Mouse (Mus musculus) erythroid progenitor cell, adult 5-6 weeks (primary cell): ENCODE data around the gene Exoc3l4. TPM values are rescaled to one million over a fixed set of nuclear protein-coding genes. Genes with fewer than 3 reads are reported as not detected.

Experiments
- ATAC-seq: replicated peaks from 2 replicates; pipeline ENCODE4 v1.8.0; 2016; ENCODE audit warnings: moderate number of reproducible peaks, mild to moderate bottlenecking, moderate TSS enrichment, inconsistent platforms; ENCODE audit not compliant: poor library complexity, low FRiP score, severe bottlenecking
- total RNA-seq, 2 experiments: library from RNA; stranded (forward) in 1 of 2; stranded (reverse) in 1 of 2; fragments of 150-400 nt in 1 of 2; fragments of 186-747, 209-891 nt in 1 of 2; gene quantifications; 2 replicates each; pipeline versions ENCODE4 v1.2.3 to v1.2.4; 2015 to 2017; ENCODE audit warnings: low replicate concordance in 2 of 2

Gene Exoc3l4
- total RNA-seq, 2 experiments from 2014 or later, result not detected

GRCm38 (mm10) chr12:111445890-111446613 lies 29.2 kb downstream of the Exoc3l4 start:
- no peak for ATAC-seq

DNA sequence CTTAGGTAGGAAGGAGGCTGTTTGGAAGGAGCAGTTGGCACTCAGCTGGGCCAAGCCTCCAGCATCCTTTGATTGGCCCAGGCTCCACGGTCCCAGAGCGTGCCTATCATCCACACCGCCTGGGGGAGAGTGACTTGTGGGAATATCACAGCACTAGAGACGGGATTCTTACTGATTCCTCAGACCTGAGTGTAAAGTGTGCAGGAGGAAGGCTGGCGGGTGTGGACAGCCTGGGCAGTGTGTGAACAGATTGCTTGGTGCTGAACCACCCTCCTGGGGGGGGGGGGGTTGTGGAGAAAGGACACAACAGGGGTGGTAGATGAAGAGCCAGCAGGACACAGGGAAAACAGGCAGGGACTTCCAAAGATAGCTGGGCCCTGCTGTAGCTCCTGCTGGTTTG lies 29.9 kb downstream of the Exoc3l4 start:
- ATAC-seq, result no peak

GRCm38 (mm10) chr12:111447350-111447749 lies 30.5 kb downstream of the Exoc3l4 start:
- no peak for ATAC-seq

DNA sequence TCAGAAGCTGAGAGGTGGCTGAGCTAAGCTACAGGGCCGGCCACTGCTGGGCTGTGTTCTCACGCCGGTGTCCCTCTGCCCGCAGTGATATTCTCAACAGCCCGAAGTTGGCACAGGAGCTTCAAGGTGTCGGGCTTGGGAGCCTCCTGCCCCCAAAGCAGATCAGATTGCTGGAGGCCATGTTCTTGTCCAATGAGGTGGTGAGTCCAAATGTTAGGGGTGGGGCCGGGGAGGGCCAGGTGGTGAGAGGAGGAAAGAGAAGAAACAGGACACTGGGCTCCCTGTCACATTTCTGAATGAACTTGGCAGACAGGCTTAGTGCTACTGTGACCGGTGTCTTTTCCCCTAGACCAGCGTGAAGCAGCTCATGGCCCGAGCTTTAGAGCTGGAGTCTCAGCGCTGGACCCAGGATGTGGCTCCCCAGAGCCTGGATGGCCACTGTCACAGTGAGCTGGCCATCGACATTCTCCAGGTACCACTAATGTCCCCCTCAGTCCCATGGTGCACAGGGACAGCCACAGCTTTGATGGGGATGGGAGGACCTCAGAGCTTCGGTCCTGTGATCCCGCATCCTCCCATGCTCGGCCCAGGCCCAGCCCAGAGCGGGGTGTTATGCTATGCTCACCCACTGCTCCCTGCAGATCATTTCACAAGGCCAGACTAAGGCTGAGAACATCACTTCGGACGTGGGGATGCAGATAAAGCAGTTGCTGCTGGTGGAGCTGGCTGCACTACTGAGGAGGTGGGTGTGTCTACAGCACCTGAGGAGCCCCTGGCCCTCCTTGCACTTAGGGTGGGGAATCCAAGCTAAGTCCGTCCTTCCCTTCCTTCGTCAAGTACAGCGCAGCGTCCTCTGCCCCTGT lies 31.3 kb downstream of the Exoc3l4 start:
- no peak for ATAC-seq

GRCm38 (mm10) chr12:111448931-111449705 lies 32.3 kb downstream of the Exoc3l4 start:
- no peak for ATAC-seq

DNA sequence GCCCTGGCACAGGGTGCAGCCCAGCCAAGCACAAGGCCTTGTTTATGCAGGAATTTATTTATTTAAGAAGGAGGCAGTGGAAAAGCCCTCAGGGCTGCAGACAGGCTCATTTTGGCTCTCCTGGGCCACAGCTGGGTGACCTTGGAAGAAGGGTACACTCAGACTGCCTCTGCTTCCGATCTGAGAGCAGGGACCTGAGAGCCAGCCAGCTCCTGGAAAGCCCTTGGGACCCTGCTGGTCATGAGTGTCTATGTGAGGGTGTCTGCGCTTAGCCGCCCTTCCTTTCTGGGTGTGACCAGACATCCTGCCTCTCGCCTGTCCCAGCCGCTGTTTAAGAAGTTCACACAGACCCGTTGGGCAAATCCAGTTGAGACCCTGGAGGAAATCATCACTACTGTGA lies 33.5 kb downstream of the Exoc3l4 start:
- ATAC-seq, result no peak

GRCm38 (mm10) chr12:111451561-111451960 lies 34.7 kb downstream of the Exoc3l4 start:
- no peak for ATAC-seq

DNA sequence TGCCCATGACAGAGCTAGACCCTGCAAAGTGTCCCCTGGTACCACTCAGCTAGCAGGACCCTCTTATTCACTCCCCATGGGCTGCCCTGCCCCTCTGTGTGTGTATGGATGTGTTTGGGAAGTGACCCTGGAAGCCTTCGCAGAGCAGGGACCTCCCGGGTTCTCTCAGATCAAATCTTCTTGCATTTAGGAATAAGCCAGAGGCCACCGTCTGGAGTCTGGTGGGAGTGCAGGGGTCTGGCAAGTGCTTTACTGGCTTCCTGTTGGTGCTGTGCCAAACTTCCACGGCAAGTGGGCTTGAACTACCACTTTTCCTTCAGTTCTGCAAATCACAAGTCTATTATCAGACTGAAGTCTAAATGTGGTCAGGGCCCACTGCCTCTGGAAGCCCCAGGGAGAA lies 37.2 kb downstream of the Exoc3l4 start:
- ATAC-seq, result no peak

GRCm38 (mm10) chr12:111454543-111455280 lies 37.9 kb downstream of the Exoc3l4 start:
- no peak for ATAC-seq

DNA sequence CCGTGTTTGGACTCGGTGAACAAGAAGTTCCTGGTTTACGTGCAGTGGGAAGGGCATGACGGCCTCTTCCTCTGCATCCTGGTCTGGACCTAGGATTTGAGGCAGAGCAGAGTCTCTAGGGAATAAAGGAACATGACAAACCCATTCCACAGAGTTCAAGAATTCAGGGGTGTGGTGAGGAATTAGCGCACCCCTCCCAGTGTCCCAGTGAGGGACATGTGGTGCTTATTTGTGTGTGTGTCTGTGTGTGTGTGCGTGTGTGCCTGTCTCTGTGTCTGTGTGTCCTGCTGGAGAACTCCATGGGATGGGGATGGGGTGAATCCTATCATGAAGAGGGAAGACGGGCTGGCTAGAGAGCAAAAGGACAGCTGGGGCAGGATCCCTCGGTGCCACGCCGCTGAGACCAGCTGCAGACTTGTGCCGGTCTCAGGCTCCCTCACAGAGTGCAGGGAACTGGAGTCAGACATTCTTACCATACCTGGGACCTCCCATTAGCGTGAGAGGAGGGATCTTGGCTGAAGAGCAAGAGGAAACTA lies 38.6 kb downstream of the Exoc3l4 start:
- no peak for ATAC-seq

- ATAC-seq, result no peak
Measured at GRCm38 (mm10) chr12:111455860-111456259, 39.0 kb downstream of the Exoc3l4 start.

GRCm38 (mm10) chr12:111457742-111458141 lies 40.9 kb downstream of the Exoc3l4 start:
- no peak for ATAC-seq

DNA sequence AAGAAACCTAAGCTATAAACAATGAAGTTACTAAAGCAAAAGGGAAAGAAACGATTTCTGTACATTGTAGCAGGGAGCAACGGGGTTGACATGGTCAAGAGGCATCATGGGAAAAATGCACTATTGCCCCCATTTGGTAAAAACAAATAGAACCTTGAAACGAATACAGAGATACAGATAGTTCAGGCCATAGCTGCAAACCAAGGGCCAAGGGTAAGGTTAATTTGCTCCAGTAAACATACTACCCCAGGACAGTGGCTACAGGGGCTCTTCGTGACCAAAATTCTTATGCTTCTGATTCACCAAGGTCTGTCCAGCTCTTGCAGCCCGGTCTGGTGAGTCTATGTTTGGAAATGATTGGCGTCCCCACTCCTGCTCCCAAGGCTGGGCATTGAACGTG lies 46.8 kb downstream of the Exoc3l4 start:
- no peak for ATAC-seq

- ATAC-seq, result no peak
Measured at GRCm38 (mm10) chr12:111466369-111466768, 49.6 kb downstream of the Exoc3l4 start.

DNA sequence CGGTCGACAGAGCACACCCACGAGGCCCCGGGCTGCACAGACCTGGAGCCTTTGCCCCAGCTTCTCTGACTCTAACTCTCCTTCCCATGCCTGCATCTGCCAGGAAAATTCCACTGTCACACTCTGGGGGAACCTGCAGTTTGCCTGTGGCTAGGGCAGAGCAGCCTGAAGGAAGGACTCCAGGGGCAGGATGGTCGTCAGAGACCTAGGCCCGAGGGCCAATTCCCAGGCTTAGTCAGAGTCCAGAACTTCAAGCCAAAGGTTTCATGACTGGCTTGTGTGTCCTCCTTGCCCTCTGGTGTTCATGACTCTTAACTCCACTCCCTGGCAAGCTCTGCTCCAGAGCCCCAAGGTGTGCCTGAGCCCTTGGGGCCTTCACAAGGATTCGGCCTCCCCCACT lies 51.4 kb downstream of the Exoc3l4 start:
- ATAC-seq, result no peak

GRCm38 (mm10) chr12:111469507-111469906 lies 52.7 kb downstream of the Exoc3l4 start:
- peak; percentile 85 for ATAC-seq

DNA sequence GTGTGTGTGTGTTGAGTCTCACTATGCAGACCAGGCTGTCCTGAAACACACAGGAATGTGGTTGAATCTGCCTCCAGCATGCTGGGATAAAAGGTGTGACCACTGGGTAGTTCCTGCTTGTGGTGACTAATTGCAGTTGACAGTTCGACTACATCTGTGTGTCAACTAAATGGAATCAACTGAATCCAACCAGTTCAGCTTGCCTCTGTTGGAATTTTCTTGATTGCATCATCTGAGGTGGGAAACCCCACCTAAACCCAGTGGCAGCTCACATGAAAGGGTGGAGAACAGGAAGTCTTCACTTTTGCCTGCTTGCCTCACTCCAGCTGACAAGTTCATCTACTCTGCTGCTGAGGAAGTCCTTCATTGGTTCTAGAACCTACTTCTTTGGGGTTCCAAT lies 54.3 kb downstream of the Exoc3l4 start:
- ATAC-seq, result no peak

DNA sequence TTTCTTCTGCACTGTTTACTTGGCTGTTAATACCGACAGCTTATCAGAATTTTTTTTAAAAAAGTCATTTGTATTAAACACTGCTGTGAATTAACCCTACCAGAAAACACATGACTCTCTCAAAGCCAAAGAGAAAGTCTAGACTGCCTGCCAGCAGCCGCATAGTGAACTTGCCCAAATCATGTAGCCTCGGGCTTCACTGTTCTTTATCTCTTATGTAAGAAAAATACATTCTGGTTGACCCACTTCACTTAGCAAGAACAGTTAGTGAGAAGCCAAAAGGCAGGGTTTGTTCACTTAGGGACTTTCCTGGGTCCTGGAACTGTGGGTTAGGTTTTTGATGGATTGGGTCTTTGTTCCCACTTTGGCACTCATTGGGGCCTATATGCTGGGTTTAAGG lies 54.9 kb downstream of the Exoc3l4 start:
- ATAC-seq, result no peak

DNA sequence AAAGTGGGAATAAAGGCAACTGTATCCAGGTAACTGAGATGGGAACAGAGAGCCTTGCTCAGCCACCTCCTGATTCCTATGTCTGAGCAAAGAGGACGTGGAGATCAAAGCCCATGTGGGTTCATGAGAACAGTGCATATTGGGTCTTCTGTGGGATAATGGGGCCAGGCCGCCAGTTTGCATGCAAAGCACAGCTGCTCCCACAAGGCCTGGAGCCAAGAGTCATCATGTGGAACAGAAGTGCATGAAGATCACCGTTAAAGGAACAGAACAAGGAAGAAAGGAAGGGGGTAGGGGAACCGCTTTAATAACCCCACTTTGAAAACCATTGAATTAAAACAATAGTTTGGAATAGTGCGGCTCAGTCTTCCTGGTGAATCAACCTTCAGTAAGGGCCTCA lies 56.1 kb downstream of the Exoc3l4 start:
- ATAC-seq, result no peak

- ATAC-seq, result no peak
Measured at GRCm38 (mm10) chr12:111474384-111474783, 57.6 kb downstream of the Exoc3l4 start.
